Mouse (Mus musculus): ENCODE measurements at regions not wholly inside any gene's neighbourhood (a gene's known extent, or its start where the extent isn't known, plus 50 kb on each side); places are given as distances from the start of the nearest gene placed in this dataset.

DNA sequence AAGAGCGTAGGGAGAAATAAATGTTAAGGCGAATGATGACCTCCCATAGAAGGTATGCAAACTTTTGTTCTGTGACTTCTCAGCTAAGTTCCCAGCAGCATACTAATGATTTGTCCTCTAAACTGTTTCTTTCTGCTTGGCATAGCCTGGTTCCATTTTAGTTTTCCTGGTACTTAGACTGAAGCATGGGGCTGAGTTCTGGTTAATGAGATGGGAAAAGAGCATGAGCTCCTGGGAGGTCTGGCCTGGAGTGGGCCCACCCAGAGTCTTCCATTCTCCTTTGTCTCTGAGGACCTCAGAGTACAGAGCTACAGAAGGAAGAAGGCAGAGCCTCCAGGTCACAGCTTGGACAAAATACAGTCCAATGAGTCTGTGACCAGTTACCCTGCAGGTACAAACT, 586.9 kb upstream of the B3galt2 start:
- TF ChIP-seq E2F4 (IDR thresholded peaks at IDR 0.05; ENCODE audit: insufficient read depth) (no peak), POLR2A (IDR thresholded peaks at IDR 0.05; ENCODE audit: insufficient read length, low read depth) (no peak), USF1 (IDR thresholded peaks at IDR 0.05; ENCODE audit: low read depth) (no peak)

All from myocyte (in vitro differentiated cells).